Mouse (Mus musculus) embryonic fibroblast, embryonic 13.5 days (primary cell): ENCODE data around the gene Tmem164.

Source experiments
- CTCF ChIP-seq: IDR thresholded peaks from 2 replicates; pipeline ENCODE4 v1.5.1; 2011; ENCODE audit warnings: mild to moderate bottlenecking, control low read depth, low read length, moderate library complexity, borderline replicate concordance; ENCODE audit not compliant: insufficient read depth
- POLR2A ChIP-seq: IDR thresholded peaks from 2 replicates; pipeline ENCODE4 v1.6.1; 2011; ENCODE audit warnings: low read depth, mild to moderate bottlenecking, control low read depth, low read length, moderate library complexity

- TF ChIP-seq CTCF (no peak), POLR2A (no peak)
These were observed 148.8 kb downstream of the Tmem164 start for GRCm38 (mm10) chrX:142829866-142830470.
